In genomic region chr15:5144021-5144778, GRCm38 (mm10) we compare ENCODE assay signal across 8 mouse cellular contexts. TPM values are rescaled to one million over a fixed set of nuclear protein-coding genes. Genes with fewer than 3 reads are reported as not detected.
DNase-seq lines count a peak whose midpoint lies in the region; ATAC-seq lines count a peak whose summit lies in the region.

No protein-coding gene starts in this region.

- intact Hi-C loops in gastrocnemius, postnatal 14 days (cut with DNase I; ENCODE audit: low total_unique reads) = no loop called here

- peak; percentile 93 for ATAC-seq in kidney, embryonic 14.5 days (ENCODE audit: low FRiP score, low TSS enrichment)
- peak; percentile 38 for ATAC-seq in liver, embryonic 13.5 days (ENCODE audit: low read depth)
- ATAC-seq in neural tube, embryonic 11.5 days (ENCODE audit: insufficient read depth, low FRiP score, low TSS enrichment) = peak; percentile 91

- WGBS in kidney, embryonic 14.5 days = 3% methylated on average over 51 of the region's 61 CpGs
- WGBS in liver, embryonic 13.5 days (ENCODE audit: insufficient replicate concordance) = under 1% methylated on average over 57 of the region's 61 CpGs
- 1% methylated on average over 48 of the region's 61 CpGs for WGBS in neural tube, embryonic 11.5 days

- H3K27me3 ChIP-seq in kidney, embryonic 14.5 days (ENCODE audit: control insufficient read depth, insufficient read depth, low read length) = no peaks in the 10 kb centered on the region
- H3K27me3 ChIP-seq in liver, embryonic 13.5 days = no peaks in the 10 kb centered on the region
- no peaks in the 10 kb centered on the region for H3K27me3 ChIP-seq in neural tube, embryonic 11.5 days (ENCODE audit: control insufficient read depth, insufficient read depth, low read length)

- peak overlapping the region; percentile 75 for H3K4me2 ChIP-seq in kidney, embryonic 14.5 days (replicated peaks; ENCODE audit: low read depth, low read length)
- H3K4me2 ChIP-seq in liver, embryonic 13.5 days = peak overlapping the region; percentile 82
- H3K4me2 ChIP-seq in neural tube, embryonic 11.5 days (ENCODE audit: low read depth) = peak overlapping the region; percentile 42

- peak overlapping the region; percentile 91 for H3K4me3 ChIP-seq in kidney, embryonic 14.5 days (ENCODE audit: low read length)
- peak overlapping the region; percentile 99 for H3K4me3 ChIP-seq in liver, embryonic 13.5 days (replicated peaks)
- H3K4me3 ChIP-seq in neural tube, embryonic 11.5 days (ENCODE audit: low read depth, low read length) = peak overlapping the region; percentile 85

- peak overlapping the region; percentile 88 for H3K9ac ChIP-seq in kidney, embryonic 14.5 days (ENCODE audit: low read depth, low read length)
- H3K9ac ChIP-seq in liver, embryonic 13.5 days = peak overlapping the region; percentile 98
- H3K9ac ChIP-seq in neural tube, embryonic 11.5 days (ENCODE audit: low read length) = peak overlapping the region; percentile 91

- H3K4me1 ChIP-seq in kidney, embryonic 14.5 days (ENCODE audit: control insufficient read depth, insufficient read depth, low read length) = peaks cover 22% of the 10 kb centered on the region
- H3K4me1 ChIP-seq in liver, embryonic 13.5 days (replicated peaks) = peaks cover 83% of the 10 kb centered on the region
- H3K4me1 ChIP-seq in neural tube, embryonic 11.5 days (ENCODE audit: control insufficient read depth, insufficient read depth, low read length) = peaks cover 6% of the 10 kb centered on the region; the same call in 1 of the 2 replicates

- peak; percentile 52 to 62 for DNase-seq in thymus, adult 18-20 months
- DNase-seq in thymus, postnatal 25 days = no peak
- peak; percentile 74 for DNase-seq in embryo, embryonic 10 days (ENCODE audit: low spot score)
- peak; percentile 71 for DNase-seq in gastrocnemius, postnatal 14 days
- peak; percentile 42 for DNase-seq in liver, embryonic 13.5 days
- DNase-seq in neural tube, embryonic 11.5 days (ENCODE audit: low spot score) = peak; percentile 82
- peak; percentile 76 for DNase-seq in testis, postnatal 14 days (ENCODE audit: low spot score)

- H3K27ac ChIP-seq in kidney, embryonic 14.5 days (ENCODE audit: low read depth, low read length) = peak overlapping the region; percentile 87
- H3K27ac ChIP-seq in liver, embryonic 13.5 days = peak overlapping the region; percentile 94
- peak overlapping the region; percentile 91 for H3K27ac ChIP-seq in neural tube, embryonic 11.5 days (ENCODE audit: low read depth, low read length)

- H3K9me3 ChIP-seq in kidney, embryonic 14.5 days (ENCODE audit: control insufficient read depth, low read length) = no peaks in the 10 kb centered on the region
- no peaks in the 10 kb centered on the region for H3K9me3 ChIP-seq in liver, embryonic 13.5 days (replicated peaks)
- no peaks in the 10 kb centered on the region for H3K9me3 ChIP-seq in neural tube, embryonic 11.5 days (ENCODE audit: control insufficient read depth, low read length)

- no peaks in the 10 kb centered on the region for H3K36me3 ChIP-seq in kidney, embryonic 14.5 days (ENCODE audit: control insufficient read depth, insufficient read depth, low read length)
- peaks cover 18% of the 10 kb centered on the region for H3K36me3 ChIP-seq in liver, embryonic 13.5 days
- H3K36me3 ChIP-seq in neural tube, embryonic 11.5 days (ENCODE audit: control insufficient read depth, insufficient read depth, low read length) = no peaks in the 10 kb centered on the region

RNA-seq across cellular contexts. Expression of gene Prkaa1, which starts 0.5 kb away (rescaled TPM):
- total RNA-seq in gastrocnemius, postnatal 14 days (2021) = 10 to 100 TPM; 13.5 to 13.8 TPM
- polyA plus RNA-seq in kidney, embryonic 14.5 days (2014; fragmentation: Nextera tagmentation; extraction: Ambion mirVana) = 19.6 and 26.1 TPM in 2 replicates
- 13.9 and 20.1 TPM in 2 replicates for polyA plus RNA-seq in liver, embryonic 13.5 days (2015; fragmentation: Nextera tagmentation; extraction: Ambion mirVana)
- polyA plus RNA-seq in neural tube, embryonic 11.5 days (2014; fragmentation: Nextera tagmentation; extraction: Ambion mirVana) = 21.2 and 21.7 TPM in 2 replicates

RNA-seq across cellular contexts. Expression of gene Rpl37, which starts 27.8 kb away (rescaled TPM):
- total RNA-seq in gastrocnemius, postnatal 14 days (2021) = 100 to 1,000 TPM; 256 to 280 TPM
- 702 and 990 TPM in 2 replicates for polyA plus RNA-seq in kidney, embryonic 14.5 days (2014; fragmentation: Nextera tagmentation; extraction: Ambion mirVana)
- 482 and 499 TPM in 2 replicates for polyA plus RNA-seq in liver, embryonic 13.5 days (2015; fragmentation: Nextera tagmentation; extraction: Ambion mirVana)
- polyA plus RNA-seq in neural tube, embryonic 11.5 days (2014; fragmentation: Nextera tagmentation; extraction: Ambion mirVana) = 487 and 490 TPM in 2 replicates

RNA-seq across cellular contexts. Expression of gene Card6, which starts 35.9 kb away (rescaled TPM):
- 1 to 10 TPM; 1.4 to 1.8 TPM for total RNA-seq in gastrocnemius, postnatal 14 days (2021)
- 1.3 and 1.7 TPM in 2 replicates for polyA plus RNA-seq in kidney, embryonic 14.5 days (2014; fragmentation: Nextera tagmentation; extraction: Ambion mirVana)
- 0.41 and 0.98 TPM in 2 replicates for polyA plus RNA-seq in liver, embryonic 13.5 days (2015; fragmentation: Nextera tagmentation; extraction: Ambion mirVana)
- 1.1 and 1.4 TPM in 2 replicates for polyA plus RNA-seq in neural tube, embryonic 11.5 days (2014; fragmentation: Nextera tagmentation; extraction: Ambion mirVana)

RNA-seq across cellular contexts. Expression of gene Ttc33, which starts 41.1 kb away (rescaled TPM):
- 10 to 100 TPM; 32.6 to 37.3 TPM for total RNA-seq in gastrocnemius, postnatal 14 days (2021)
- polyA plus RNA-seq in kidney, embryonic 14.5 days (2014; fragmentation: Nextera tagmentation; extraction: Ambion mirVana) = 49.8 and 50.3 TPM in 2 replicates
- 16.8 and 21.9 TPM in 2 replicates for polyA plus RNA-seq in liver, embryonic 13.5 days (2015; fragmentation: Nextera tagmentation; extraction: Ambion mirVana)
- 46.6 and 49.3 TPM in 2 replicates for polyA plus RNA-seq in neural tube, embryonic 11.5 days (2014; fragmentation: Nextera tagmentation; extraction: Ambion mirVana)

Comparison
In these comparisons a context has a peak if more than half of its experiments do, and no peak if none do; other contexts are left out.
1. ATAC-seq: peak in every context shown above with its lines; median percentile 93 in kidney, embryonic 14.5 days; 91 in neural tube, embryonic 11.5 days; 38 in liver, embryonic 13.5 days.